Mouse (Mus musculus): ENCODE measurements around the gene Ovca2.

DNA sequence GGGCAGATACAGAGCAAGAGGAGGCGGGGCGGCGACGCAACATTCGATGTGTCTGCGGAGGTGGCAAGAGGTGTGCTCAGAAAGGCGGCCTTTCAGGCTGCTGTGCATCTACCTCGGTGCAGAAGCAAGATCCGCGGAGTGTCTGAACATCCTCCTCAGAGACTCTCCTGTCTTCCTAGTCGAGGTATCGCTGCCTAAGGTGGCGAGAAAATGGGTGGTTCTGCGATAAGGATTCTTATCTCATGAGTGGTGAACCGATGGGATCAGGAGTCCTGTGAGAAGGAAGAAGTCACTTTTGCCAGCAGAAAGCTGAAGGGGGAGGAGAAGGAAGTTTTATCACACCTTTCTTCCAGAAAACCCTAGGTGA, 4.9 kb downstream of the Ovca2 start:
- TF ChIP-seq CTCF (IDR thresholded peaks at IDR 0.05; ENCODE audit: control insufficient read depth, insufficient read depth, insufficient read length) = no peak
- TF ChIP-seq FOSL1 (IDR thresholded peaks at IDR 0.05; ENCODE audit: insufficient read depth, low read length, poor library complexity, severe bottlenecking) = no peak
- no peak for TF ChIP-seq MYOD1 (IDR thresholded peaks at IDR 0.05; ENCODE audit: control insufficient read depth, insufficient read length, low read depth)
- no peak for TF ChIP-seq MAX (IDR thresholded peaks at IDR 0.05)
- TF ChIP-seq MYOG (IDR thresholded peaks at IDR 0.05; ENCODE audit: control insufficient read depth, extremely low read depth, insufficient read length) = no peak
- no peak for TF ChIP-seq USF1 (IDR thresholded peaks at IDR 0.05; ENCODE audit: low read depth)
